Mouse (Mus musculus): ENCODE results near the gene Hhat. TPM values are rescaled to one million over a fixed set of nuclear protein-coding genes. Genes with fewer than 3 reads are reported as not detected.

The Hhat gene
- total and polyA plus RNA-seq, 3 experiments: 0.39 to 1.0 TPM; not detected in 1

DNA sequence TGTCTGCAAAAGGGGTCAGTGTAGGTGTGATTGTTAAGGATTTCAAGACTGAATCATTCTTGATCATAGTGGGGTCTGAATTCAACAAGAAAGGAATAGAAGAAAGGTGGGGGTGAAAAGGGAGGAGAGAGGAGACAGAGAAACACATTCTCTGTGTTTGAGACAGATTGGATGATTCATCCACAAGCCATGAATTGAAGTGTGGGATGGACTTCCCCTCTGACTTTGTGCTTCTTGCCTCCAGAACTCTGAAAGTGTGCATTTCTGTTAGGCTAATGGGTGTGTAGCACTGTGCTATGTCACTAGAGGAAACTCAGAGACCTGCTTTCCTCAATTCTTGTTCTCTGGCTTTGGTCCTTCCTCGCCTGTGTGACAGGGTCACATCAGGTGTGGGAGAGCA lies 15.2 kb upstream of the Hhat start:
- Histone ChIP-seq H3K4me1 (ENCODE audit: control insufficient read depth in 1 of 2, insufficient read depth in 2 of 2, low read length in 2 of 2) (peaks cover 0 to 1% of the 10 kb centered on the region in 2 experiments; a peak in 1 of 4 replicates), H3K36me3 (ENCODE audit: control insufficient read depth in 1 of 2, insufficient read depth in 2 of 2, low read length in 2 of 2) (peaks cover 0 to under 1% of the 10 kb centered on the region in 2 experiments; a peak in 2 of 4 replicates), H3K27me3 (ENCODE audit: control insufficient read depth in 1 of 2, insufficient read depth in 2 of 2, low read length in 2 of 2) (no peaks in the 10 kb centered on the region; a peak in 1 of 4 replicates), H3K9me3 (replicated peaks; ENCODE audit: insufficient read depth, low read length) (no peaks in the 10 kb centered on the region), H3K4me3 (ENCODE audit: control insufficient read depth in 1 of 2, insufficient read depth in 1 of 2, low read depth in 2 of 2, low read length in 2 of 2) (no peak overlapping the region), H3K79me2 (ENCODE audit: control insufficient read depth, insufficient read depth, low read length, poor library complexity) (no peaks in the 10 kb centered on the region), H3K9ac (ENCODE audit: control insufficient read depth, low read depth, low read length, poor library complexity, severe bottlenecking) (no peak overlapping the region), H3K27ac (ENCODE audit: control insufficient read depth, low read depth, low read length) (no peak overlapping the region)
- DNase-seq (ENCODE audit: low read depth, low spot score): no peak
- TF ChIP-seq EP300 (IDR thresholded peaks at IDR 0.05; ENCODE audit: low read depth in 1 of 2, low read length in 2 of 2): no peak
- no peak for TF ChIP-seq MYC (IDR thresholded peaks at IDR 0.05; ENCODE audit: low read depth, low read length)
- TF ChIP-seq POLR2A (IDR thresholded peaks at IDR 0.05; ENCODE audit: control insufficient read depth in 1 of 2, insufficient read depth in 1 of 2, low read depth in 1 of 2, low read length in 2 of 2, poor library complexity in 1 of 2): no peak
- no peak for TF ChIP-seq TBP (IDR thresholded peaks at IDR 0.05; ENCODE audit: low read depth, low read length)
- TF ChIP-seq UBTF (IDR thresholded peaks at IDR 0.05; ENCODE audit: borderline replicate concordance, insufficient read depth, low read depth, low read length): no peak
- TF ChIP-seq GABPA (IDR thresholded peaks at IDR 0.05; ENCODE audit: low read depth, low read length): no peak
- TF ChIP-seq E2F4 (IDR thresholded peaks at IDR 0.05; ENCODE audit: borderline replicate concordance, low read depth, low read length): no peak
- TF ChIP-seq MAFK (IDR thresholded peaks at IDR 0.05; ENCODE audit: borderline replicate concordance, low read depth, low read length): no peak
- no peak for TF ChIP-seq NELFE (IDR thresholded peaks at IDR 0.05; ENCODE audit: low read depth, low read length)
- TF ChIP-seq CTCF (IDR thresholded peaks at IDR 0.05 in 2 of 3, conservative IDR thresholded peaks at IDR 0.05 in 1 of 3; ENCODE audit: control insufficient read depth in 1 of 3, insufficient read depth in 1 of 3, low read depth in 2 of 3, low read length in 3 of 3, poor library complexity in 1 of 3, severe bottlenecking in 1 of 3): no peak
- TF ChIP-seq POLR2AphosphoS5 (IDR thresholded peaks at IDR 0.05; ENCODE audit: borderline replicate concordance, low read depth, low read length): no peak
- no peak for TF ChIP-seq ZKSCAN1 (IDR thresholded peaks at IDR 0.05; ENCODE audit: low read depth, low read length)
- no peak for TF ChIP-seq NRF1 (IDR thresholded peaks at IDR 0.05; ENCODE audit: insufficient read depth, low read depth, low read length, poor library complexity, severe bottlenecking)
- TF ChIP-seq TCF12 (IDR thresholded peaks at IDR 0.05; ENCODE audit: low read depth, low read length): no peak
- no peak for TF ChIP-seq ETS1 (IDR thresholded peaks at IDR 0.05; ENCODE audit: low read depth, low read length)
- TF ChIP-seq ZMIZ1 (IDR thresholded peaks at IDR 0.05; ENCODE audit: low read depth, low read length): no peak
- TF ChIP-seq CHD1 (IDR thresholded peaks at IDR 0.05; ENCODE audit: low read depth, low read length): no peak
- no peak for TF ChIP-seq MAX (IDR thresholded peaks at IDR 0.05; ENCODE audit: low read length)
- TF ChIP-seq MAZ (IDR thresholded peaks at IDR 0.05; ENCODE audit: low read depth, low read length): no peak
- no peak for TF ChIP-seq JUND (IDR thresholded peaks at IDR 0.05; ENCODE audit: low read depth, low read length)

Measured in MEL (cell line).